Mouse (Mus musculus) testis, postnatal 14 days (tissue): ENCODE measurements around the gene Med25.

Experiments used
- DNase-seq: peaks from one replicate; pipeline ENCODE4 v3.0.0; 2021; ENCODE audit warnings: low spot score

The Med25 gene

DNA sequence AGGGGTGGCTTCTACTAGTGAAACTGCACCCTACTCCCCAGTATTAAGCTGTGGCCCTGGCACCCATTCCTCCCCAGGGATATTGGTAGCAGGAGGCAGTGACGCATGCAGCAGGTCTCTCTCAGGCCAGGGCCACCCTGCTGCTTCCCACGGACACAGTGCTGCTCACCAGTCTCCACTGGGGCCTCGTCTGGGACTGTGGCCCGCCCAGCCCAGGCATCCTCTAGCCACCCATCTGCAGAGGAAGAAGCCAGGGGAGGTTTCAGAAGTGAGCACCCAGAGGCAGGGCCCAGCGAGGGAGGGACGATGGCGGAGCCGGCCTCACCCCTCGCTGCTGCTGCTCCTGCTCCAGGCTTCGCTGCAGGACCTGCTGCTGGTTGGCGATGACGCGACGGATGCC, 29.3 kb downstream of the Med25 start:
- DNase-seq: no peak

GRCm38 (mm10) chr7:44862434-44862833, 30.1 kb downstream of the Med25 start:
- DNase-seq: no peak

DNA sequence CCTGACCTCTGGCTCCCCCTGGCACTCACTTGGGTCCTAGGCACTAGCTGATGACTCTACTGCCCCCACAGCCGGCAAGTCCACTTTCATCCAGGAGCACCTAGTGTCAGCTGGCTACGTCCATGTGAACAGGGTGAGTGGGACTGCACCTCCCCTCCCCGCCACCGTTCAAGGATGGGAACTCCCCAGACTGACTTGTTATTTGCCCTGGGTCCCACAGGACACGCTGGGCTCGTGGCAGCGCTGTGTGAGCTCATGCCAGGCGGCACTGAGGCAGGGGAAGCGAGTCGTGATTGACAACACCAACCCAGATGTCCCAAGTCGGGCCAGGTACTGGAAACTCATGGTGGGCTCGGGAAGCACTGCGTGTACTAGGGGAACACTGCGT, 31.1 kb downstream of the Med25 start:
- no peak for DNase-seq

DNA sequence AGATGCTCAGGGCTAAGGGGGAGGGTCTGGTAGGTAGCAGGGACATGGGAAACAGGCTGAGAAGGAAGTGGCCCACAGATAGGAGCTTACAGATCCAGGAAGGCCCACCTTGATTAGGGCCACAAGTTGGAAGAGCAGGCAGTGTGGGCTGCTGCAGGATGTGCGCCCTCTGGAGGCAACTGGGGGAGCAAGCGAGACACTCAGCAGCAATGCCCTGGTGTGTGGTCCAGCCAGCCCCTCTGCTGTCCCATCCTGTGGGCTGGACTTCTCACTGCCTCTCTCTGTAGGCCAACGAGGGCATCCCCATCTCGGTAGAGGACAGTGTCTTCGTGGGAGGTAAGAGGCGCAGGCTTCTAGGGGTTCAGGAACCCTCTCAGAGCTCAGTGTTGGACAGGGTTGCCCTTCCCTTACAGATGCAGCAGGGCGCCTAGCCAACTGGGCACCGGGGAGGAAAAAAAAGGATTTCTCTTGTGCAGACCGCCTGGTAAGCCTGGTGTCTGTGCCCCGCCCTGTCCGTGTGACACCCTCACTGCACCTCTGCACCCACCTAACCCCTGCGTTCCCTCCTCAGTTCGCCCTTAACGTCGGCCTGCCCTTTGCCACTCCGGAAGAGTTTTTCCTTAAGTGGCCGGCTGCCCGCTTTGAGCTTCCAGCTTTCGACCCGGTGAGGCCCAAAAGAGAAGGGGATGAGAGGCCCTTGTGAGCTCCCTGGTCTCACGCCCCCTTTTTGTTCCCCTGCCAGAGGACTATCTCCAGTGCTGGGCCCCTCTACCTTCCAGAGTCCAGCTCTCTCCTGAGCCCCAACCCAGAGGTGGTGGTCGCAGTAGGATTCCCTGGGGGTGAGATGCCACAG, 31.7 kb downstream of the Med25 start:
- peak; percentile 67 for DNase-seq

GRCm38 (mm10) chr7:44859896-44860295, 32.6 kb downstream of the Med25 start:
- no peak for DNase-seq

- no peak for DNase-seq
Observed at GRCm38 (mm10) chr7:44857905-44858304, 34.6 kb downstream of the Med25 start.

DNA sequence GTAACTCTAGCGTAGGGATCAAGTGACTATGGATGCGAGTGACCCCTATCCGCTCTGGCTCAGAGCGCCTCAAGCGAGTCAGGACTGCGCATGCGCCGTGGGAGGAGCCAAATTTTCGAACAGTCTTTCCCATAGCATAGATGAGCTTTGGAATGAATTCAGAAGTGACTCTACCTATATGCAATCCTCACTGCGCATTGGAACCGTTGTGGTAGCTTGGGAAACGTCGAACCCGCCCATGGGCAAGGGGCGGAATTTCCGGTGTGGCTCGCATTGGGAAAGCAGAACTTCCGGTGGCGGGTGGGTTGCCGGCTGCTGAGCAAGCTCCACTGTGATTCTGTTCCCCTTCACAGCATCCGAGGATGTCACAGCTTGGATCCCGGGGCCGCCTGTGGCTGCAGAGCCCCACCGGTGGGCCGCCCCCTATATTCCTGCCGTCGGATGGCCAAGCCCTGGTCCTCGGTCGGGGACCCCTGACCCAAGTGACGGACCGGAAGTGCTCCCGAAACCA, 35.4 kb downstream of the Med25 start, which contains the start of gene Pnkp:
TSS of gene Pnkp (plus strand) at position 98 of the 511 bp plus-strand sequence.
- DNase-seq: peak; percentile 80

DNA sequence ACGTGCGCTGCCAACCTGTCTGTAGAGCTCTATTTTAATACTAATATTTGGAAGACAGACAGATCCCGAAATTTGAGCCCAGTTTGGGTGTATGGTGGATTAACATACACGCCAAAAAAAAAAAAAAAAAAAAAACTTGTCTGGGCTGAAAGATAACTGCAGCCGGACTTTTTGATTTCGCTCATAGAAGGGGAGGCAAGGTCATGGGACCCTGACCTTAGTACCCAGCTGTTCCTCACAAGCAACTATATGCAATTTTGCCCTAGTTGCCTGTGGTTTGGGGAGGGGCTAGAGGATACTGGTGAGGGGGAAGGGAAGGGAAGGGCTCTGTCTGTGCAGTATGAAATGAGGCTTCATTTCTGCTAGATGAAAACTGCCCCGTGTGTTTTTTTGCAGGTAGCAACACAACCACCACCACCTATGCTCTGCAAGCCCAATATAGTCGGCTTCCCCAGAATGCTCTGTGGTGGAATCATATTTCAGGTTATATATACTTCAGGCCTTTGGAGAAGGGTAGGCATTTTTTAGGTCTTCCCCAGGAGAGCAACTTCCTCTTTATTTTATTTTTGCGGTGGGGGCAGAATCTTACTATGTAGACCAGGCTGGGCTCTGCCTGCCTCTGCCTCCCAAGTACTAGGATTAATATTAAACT, 36.1 kb downstream of the Med25 start:
- no peak for DNase-seq

GRCm38 (mm10) chr7:44855036-44855435, 37.5 kb downstream of the Med25 start:
- DNase-seq: no peak

DNA sequence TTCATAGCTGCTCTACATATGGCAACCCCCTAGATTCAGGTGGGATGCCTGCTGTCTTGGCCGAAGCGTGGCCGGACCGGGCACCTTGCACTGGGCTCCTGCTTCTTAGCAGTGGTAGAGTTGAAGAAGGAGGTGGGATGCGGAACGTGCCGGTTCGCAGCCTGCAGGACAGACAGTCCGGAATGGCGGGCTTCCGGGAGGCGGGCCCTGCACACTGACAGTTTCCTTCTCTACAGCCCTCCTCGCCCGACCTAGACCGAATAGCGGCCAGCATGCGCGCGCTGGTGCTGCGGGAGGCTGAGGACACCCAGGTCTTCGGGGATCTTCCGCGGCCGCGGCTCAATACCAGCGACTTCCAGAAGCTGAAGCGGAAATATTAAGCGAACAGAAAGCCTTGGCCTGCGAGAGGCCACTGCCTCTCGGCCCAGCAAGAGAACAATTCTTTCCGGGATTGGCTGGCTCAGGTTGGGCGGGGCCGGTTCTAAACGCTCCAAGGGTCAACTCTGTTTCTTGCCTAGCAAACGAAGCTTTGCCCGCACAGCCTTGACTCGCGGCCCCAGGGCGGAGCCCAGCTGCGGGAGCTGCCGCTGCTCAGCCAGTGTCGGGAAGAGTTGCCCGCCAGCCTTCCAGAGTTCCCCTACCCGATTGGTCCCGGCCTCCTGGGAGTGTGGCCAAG, 38.0 kb downstream of the Med25 start:
- peak; percentile 87 for DNase-seq

DNA sequence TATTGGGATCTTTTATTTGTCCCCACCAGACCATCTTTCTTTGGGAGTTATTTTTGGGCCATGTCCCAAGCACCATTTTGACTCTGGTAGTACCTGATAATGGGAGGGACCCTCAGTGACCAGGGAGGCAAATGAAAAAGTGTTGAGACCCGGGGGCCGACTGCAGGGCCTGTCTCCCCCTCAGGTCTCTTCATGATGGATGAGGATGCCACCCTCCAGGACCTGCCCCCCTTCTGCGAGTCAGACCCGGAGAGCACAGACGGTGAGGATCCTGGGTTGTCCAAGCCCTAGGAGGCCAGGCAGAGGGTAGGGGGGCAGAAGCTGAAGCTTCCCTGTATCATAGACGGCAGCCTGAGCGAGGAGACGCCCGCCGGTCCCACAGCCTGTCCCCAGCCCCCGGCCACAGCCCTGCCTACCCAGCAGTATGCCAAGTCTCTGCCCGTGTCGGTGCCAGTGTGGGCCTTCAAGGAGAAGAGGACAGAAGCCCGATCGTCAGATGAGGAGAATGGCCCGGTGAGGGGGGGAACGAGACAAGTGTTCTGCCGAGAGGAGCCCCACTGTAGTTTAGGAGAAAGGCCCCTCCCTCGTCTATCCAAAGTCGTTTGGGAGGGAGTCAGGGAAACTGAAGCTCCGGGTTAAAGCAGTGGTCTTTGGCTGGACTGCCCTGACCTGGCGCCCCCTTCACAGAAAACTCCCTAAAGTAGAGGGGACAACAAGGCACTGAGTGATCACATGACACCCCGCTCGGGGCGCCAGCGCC, 38.7 kb downstream of the Med25 start:
- no peak for DNase-seq

DNA sequence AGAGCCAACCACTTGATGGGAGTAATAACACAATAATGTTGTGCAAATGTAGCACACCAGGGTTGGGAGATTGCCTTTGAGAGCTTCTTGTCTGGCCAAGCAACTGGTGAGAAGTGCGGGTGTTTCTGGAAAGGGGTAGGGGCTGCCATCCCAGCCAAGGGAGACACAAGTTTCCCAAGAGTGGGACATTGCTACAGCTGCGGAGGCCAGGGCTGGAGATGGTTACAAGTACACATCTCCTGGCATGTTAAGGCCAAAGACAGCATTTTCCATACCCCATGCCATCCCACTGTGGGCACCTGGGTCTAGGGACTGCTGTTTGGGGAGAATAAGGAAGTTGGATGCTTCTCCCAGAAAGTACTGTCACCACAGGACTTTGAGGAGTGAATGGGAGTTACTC, 39.4 kb downstream of the Med25 start:
- DNase-seq: no peak

- no peak for DNase-seq
Observed at GRCm38 (mm10) chr7:44852259-44853027, 40.1 kb downstream of the Med25 start.

- DNase-seq: no peak
Observed at GRCm38 (mm10) chr7:44851625-44852234, 40.8 kb downstream of the Med25 start.

DNA sequence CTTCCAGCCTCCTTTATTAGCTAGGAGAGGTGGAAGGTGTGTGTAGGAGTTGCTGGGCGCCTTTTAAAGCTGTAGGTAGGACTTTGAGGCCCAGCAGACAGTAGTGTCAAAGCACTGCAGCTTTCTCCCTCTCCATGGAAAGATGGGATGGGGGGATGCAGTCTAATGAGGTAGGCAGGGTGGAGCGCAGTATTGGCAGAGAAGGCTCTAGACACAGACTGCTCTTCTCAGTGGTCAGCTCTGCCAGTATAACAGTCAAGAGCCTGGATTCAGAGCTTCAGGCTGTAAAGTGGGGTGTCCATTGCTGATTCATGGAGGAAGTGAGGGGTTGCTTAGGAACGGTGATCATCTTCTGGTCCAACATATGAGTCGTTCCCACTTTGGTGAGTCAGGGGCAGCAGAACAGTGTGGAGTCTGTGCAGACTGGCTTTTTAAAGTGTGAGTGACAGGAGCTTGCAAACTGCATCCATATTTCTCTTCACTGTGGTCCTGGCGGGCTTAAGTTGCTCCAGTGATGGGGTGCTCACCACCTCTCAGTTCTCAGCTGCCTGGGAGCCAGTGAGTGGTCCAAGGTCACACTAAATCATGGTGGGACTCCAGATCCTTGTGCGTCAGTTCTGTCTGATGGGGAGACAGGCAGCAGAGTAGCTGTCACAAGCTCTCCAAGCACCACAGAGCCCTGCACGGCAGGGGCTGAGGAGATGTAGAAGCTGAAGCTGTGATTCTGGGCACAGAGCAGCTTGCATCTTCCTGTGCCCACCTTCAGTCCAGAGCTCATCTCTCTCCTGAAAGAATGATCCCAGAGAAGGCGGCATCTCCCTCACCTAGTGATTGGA, 41.5 kb downstream of the Med25 start:
- DNase-seq: no peak

DNA sequence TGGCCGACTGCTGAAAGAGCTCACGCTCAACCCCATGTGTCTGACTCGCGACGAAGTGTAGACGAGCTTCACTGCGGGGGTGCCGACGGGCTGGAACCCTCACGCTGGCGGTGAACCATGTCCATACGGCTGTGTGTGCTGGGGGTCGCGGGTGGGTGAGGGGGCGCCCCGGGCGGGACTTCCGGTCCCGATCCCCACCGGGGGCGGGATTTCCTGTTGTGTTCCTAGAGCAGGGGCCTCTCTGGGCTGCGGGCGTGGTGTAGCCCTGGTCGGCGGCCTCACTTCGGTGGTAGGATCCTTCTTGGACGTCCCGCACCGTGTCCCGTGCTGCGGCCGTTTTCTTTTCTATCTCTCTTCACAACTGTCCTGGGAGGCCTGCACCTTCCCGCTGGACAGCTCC, 42.4 kb downstream of the Med25 start:
- peak; percentile 81 for DNase-seq

DNA sequence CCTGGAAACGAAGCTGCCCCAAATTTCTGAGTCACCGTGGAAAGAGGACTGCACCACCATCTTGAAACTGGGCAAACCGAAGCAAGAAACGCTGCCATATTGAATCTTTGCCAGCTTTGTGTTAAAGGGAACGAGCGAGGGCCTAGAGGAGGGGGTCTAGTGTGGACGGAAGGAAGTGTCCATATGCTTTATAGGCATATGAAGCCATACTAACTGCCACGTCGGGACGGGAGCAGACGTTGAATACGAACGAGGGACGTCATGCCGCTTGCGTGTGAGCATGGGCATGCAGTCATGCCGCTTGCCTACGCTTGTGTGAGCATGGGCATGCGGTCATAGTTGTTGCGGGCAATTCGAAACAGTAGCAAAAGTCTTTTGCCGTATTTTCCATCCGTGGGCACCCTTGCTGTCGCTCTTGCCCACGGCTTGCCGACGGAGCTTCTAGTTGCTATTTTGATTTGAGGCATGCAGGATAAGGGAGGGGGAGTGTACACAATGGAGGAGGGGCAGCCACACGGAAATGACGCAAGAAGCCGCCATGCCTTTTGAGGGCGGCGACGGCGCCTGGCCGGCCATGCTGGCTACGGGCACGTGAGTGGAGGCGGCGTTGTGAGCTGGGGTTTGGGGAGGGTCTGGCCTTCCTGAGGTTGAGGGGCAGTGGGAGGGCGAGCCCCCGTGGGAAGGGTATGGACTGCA, 42.9 kb downstream of the Med25 start:
- DNase-seq: peak; percentile 90

DNA sequence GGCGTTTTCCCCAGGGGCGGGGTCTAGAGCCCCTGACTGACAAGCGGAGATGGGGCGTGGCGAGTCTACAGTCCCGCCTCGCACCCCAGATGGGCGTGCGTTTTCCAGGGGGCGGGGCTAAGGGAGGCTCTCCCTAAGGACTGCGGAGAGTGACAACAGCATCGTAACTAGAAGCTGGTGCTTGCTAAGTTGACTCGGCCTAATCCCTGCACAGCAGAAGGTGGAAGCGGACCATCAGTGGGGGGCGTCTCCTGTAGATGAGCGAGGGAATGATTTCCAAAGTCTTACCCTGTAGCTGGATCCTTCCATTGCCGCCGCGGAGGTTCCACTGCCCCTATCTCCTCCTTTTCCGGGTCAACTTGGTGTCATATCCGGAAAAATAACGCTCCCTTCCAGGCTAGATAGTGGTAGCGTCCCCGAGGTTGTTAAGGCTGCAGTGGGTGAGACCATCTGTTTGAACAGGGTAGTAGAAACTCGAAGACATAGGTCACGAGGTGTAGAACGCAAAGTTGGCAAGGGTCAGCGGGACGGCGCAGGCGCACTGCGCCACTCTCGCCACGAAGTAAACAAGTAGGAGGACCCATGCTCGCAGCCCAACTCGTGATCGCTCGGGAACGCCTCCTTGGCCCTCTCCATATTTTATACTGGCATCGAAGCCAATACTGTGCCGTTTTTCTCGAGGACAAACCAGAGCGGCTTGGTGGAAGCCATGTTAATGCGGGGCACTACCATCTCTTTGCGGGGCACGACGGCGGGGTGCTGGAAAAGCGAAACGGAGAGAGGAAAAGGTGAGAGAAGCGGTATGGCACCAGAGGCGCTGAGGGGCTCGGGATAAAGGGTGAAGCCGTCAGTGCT, 43.7 kb downstream of the Med25 start, which contains the start of the genes Akt1s1 and Tbc1d17:
TSS of gene Akt1s1 (plus strand) at position 431 of the 855 bp plus-strand sequence.
TSS of gene Tbc1d17 (minus strand) at position 519 of the 855 bp plus-strand sequence.
- DNase-seq: peak; percentile 96
